Mouse (Mus musculus): ENCODE data around the gene Nfam1.

DNA sequence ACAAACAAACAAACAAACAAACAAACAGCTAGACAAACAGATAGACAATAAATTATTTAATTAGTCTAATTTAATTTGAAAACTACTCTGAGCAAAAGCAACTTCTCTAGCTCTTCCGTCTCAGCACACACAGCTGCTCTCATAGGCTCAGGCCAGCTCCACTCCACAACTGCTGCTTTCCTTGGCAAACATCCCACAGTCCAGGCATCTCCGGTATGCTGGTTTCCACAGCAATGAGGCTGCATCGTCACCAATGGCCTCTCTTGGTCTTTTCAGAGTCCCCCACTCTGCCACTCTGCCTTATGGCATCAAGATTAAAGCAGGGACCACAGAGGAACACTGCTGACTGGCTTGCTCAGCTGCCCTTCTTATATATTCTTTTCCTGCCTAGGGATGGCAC, 37.8 kb upstream of the Nfam1 start:
- TF ChIP-seq CTCF (IDR thresholded peaks at IDR 0.05) (no peak), EP300 (IDR thresholded peaks at IDR 0.05) (no peak)

Measured in lung, postnatal 0 days (tissue).